Mouse (Mus musculus) bone marrow, adult 2 months (tissue): ENCODE results near the gene Ubl4a. TPM values are rescaled to one million over a fixed set of nuclear protein-coding genes. Genes with fewer than 3 reads are reported as not detected.
A peak's percentile ranks its signal among the peaks of the same experiment; 100 is the strongest.

ENCODE experiments used
- H3K27ac ChIP-seq: fragments of 200-500 bp; 2 replicates; pipeline ENCODE4 v1.5.1; 2012; ENCODE audit warnings: low read depth, mild to moderate bottlenecking, control low read depth, inconsistent platforms, low read length; ENCODE audit not compliant: control insufficient read depth, poor library complexity, insufficient read depth
- H3K4me1 ChIP-seq: fragments of 200-500 bp; 2 replicates; pipeline ENCODE4 v1.6.1; 2011; ENCODE audit warnings: low read length; ENCODE audit not compliant: control insufficient read depth, insufficient read depth
- H3K4me3 ChIP-seq: fragments of 200-500 bp; replicated peaks from 2 replicates; pipeline ENCODE3; 2011; ENCODE audit warnings: mild to moderate bottlenecking, low read depth, low read length, control low read depth; ENCODE audit not compliant: control insufficient read depth
- CTCF ChIP-seq: fragments of 200-500 bp; IDR thresholded peaks from 2 replicates; pipeline ENCODE4 v1.5.1; 2011; ENCODE audit warnings: low read length, control low read depth; ENCODE audit not compliant: control insufficient read depth, insufficient read depth
- POLR2A ChIP-seq: fragments of 200-500 bp; IDR thresholded peaks from 2 replicates; pipeline ENCODE4 v1.6.1; 2011; ENCODE audit warnings: low read depth, mild to moderate bottlenecking, control low read depth, low read length, borderline replicate concordance; ENCODE audit not compliant: control insufficient read depth
- WGBS: fragments of 180-500 bp; shearing (Covaris S2); methylation state at CpG from one replicate; pipeline ENCODE4 v1.1.7; 2018; 5-methylcytosine and 5-hydroxymethylcytosine counted together
- polyA plus RNA-seq: library from polyadenylated mRNA; stranded (reverse); fragments of >200 nt; gene quantifications from 2 replicates; pipeline ENCODE4 v1.2.4, GENCODE M21; 2011; ENCODE audit warnings: low replicate concordance; ENCODE audit not compliant: missing spikeins, insufficient read depth, insufficient read length

Gene Ubl4a
- polyA plus RNA-seq = 27.2 and 35.6 TPM in 2 replicates

DNA sequence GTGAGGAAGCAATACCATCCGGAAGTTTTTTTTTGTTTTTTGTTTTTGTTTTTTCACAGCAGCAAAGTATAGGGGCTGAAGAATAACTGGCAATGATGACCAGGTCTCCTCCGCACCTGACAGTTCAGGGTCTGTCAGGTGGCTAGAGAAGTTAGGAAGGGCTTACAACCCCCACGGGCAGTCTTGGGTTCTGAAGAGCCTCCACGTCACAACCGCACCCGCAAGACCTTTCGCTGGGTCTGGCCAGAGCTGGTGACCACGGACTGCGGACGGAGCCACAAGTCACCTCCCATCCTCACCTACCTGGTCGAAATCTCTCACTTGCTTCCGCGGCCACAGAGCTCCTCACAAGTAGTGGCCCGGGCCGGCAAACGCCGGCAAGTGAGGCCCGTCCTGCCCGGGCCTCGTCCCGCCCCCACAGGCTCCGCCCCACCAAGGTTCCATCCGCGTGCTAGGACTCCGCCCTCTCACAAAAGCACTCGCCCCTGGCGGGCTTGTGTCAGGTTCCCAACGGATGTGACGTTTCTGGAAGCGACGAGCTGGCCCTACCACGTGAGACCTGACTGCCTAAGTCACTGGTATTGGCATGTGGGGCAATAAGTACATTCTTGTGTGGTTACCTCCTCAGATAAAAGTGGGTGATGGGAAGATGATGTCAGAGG lies at the start of gene Ubl4a, which contains the start of gene Slc10a3:
Ubl4a (minus strand) TSS at position 331 of the 662 bp plus-strand sequence.
Slc10a3 (minus strand) TSS at position 462 of the 662 bp plus-strand sequence.
- H3K4me3 ChIP-seq = peak within 1 kb of the TSS; percentile 99
- H3K4me1 ChIP-seq = no peaks in the 10 kb centered on the region; the same call in 1 of the 2 replicates
- no peak for TF ChIP-seq CTCF
- peak; percentile 62; the same call in 1 of the 2 replicates for TF ChIP-seq POLR2A
- peak within 1 kb of the TSS; percentile 74 for H3K27ac ChIP-seq
- 11% methylated on average over 32 of the region's 32 CpGs for WGBS

DNA sequence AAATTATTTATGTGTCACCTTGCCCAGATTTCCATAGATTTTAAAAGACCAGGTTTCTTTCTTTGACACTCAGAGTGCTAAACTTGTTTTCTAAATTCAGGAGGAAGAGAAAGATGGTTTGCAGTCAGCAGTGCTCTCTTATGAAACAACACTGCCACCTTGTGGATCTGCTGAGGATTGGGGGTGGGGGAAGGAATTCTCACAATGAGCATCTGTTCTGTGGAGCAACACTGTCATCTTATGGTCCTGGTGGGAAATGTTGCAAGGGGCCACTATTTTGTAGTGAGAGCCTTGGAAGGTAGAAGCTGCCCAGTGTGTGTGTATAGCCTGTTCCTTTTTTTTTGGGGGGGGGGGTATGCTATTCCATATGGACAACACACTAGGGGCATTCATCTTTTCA lies 40.4 kb upstream of the Ubl4a start:
- Histone ChIP-seq H3K27ac (no peak overlapping the region), H3K4me3 (no peak overlapping the region), H3K4me1 (no peaks in the 10 kb centered on the region)
- peak; percentile 68 for TF ChIP-seq CTCF
- TF ChIP-seq POLR2A = no peak

- WGBS = 48% methylated on average over 2 of the region's 2 CpGs
- Histone ChIP-seq H3K27ac (no peak overlapping the region), H3K4me3 (no peak overlapping the region), H3K4me1 (no peaks in the 10 kb centered on the region)
- TF ChIP-seq POLR2A (no peak), CTCF (no peak)
These were observed 35.3 kb upstream of the Ubl4a start for GRCm38 (mm10) chrX:74408340-74408739.

GRCm38 (mm10) chrX:74400136-74400535 lies 27.1 kb upstream of the Ubl4a start:
- TF ChIP-seq POLR2A (no peak), CTCF (no peak)
- no peak overlapping the region for H3K27ac ChIP-seq
- WGBS = 70% methylated on average over 3 of the region's 3 CpGs
- no peaks in the 10 kb centered on the region for H3K4me1 ChIP-seq
- no peak overlapping the region for H3K4me3 ChIP-seq

DNA sequence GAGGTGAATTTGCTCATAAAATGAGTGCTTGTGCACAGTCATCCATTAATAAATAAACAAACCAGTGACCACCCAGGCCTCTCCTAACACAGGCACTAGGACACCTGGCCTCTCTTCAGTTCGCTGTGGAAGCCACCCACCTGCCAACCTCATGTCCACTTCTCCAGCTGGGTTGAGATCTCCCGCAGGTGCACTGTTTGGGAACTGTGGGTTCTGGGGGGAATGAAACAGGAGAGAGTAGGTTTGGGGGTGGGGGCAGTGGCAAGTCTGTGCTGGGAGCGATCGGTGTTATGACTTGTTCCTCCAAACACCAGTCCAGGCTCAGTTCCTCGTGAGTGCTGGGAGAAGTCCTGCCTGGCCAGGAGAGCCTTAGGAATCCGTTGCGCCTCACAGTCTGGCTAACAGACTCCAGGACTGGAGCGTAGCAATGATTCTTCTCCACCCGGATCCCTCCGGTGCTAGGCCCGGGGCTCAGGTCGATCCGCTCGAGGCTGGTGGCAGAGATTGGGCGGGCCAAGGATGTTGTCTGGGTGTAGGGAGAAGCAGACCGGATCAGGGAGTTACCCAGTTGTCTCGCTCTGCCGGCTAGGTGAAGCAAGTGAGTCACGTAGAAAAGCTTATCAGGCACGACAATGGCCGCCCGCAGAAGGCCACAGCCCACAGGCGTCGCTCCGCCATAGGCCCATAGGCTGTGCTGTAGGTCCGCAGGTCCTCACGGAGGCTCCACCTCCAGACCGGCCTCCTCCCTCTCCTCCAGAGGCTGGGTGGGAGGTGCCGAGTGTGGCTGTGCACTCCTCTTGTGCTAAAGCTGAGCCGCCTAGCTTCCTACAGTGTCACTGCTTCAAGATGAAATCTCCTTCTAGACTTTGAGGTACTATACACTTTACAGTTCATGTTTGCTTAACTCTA lies 19.8 kb upstream of the Ubl4a start, which contains the start of the genes Fam3a and Ikbkg:
Fam3a (minus strand) TSS at position 738 of the 909 bp plus-strand sequence.
Ikbkg (plus strand) TSS at position 756 of the 909 bp plus-strand sequence.
- H3K4me3 ChIP-seq = peak within 1 kb of the TSS; percentile 78
- TF ChIP-seq POLR2A = peak; percentile 89
- peak; percentile 47; the same call in 1 of the 2 replicates for TF ChIP-seq CTCF
- no peaks in the 10 kb centered on the region for H3K4me1 ChIP-seq
- 9% methylated on average over 30 of the region's 30 CpGs for WGBS
- H3K27ac ChIP-seq = peak within 1 kb of the TSS; percentile 93

GRCm38 (mm10) chrX:74388153-74388552 lies 15.1 kb upstream of the Ubl4a start:
- H3K4me3 ChIP-seq = no peak overlapping the region
- no peak overlapping the region for H3K27ac ChIP-seq
- no peak for TF ChIP-seq POLR2A
- TF ChIP-seq CTCF = no peak
- no peaks in the 10 kb centered on the region; the same call in 1 of the 2 replicates for H3K4me1 ChIP-seq

- WGBS = 59% methylated on average over 2 of the region's 2 CpGs
- no peak overlapping the region for H3K27ac ChIP-seq
- H3K4me1 ChIP-seq = no peaks in the 10 kb centered on the region; the same call in 1 of the 2 replicates
- TF ChIP-seq CTCF (no peak), POLR2A (no peak)
- no peak overlapping the region for H3K4me3 ChIP-seq
These were observed 11.4 kb upstream of the Ubl4a start for GRCm38 (mm10) chrX:74384451-74384850.

DNA sequence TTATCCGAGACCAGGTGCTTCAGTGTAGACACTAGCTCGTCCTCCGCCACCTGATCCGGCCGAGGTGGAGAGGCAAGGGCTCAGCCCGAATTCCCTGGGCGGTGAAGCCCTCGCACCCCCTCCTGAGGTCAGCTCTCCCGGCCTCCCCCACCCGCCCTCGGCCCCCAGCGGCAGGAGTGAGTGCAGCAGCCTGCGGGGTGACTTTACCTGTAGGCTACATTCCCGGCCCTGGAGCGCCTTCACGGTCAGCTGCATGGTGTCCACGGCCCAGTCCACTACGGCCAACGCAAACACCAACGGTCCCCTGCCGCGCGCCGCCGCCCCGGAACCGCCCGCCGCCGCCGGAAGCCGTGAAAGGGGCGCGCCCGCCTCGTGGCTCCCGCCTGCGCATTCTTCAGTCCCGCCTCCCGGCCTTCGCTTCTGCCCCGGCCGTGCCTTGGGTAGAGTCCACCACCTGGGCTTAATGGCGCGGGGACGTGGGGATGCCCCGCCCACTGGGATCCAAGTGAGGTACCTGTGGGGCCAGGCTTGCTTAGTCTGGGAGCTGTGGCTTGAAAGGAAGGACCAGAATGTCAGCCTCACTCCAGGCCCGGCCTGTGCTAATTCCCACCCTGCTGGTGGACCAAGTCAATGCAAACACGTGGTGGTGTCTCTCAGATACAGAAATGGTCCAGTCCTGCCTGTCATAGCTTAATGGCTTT lies 4.7 kb downstream of the Ubl4a start:
- no peak for TF ChIP-seq CTCF
- TF ChIP-seq POLR2A = peak; percentile 37; the same call in 1 of the 2 replicates
- WGBS = 11% methylated on average over 48 of the region's 49 CpGs
- Histone ChIP-seq H3K27ac (peak overlapping the region; percentile 18), H3K4me1 (no peaks in the 10 kb centered on the region; the same call in 1 of the 2 replicates), H3K4me3 (peak overlapping the region; percentile 86)
